Mouse (Mus musculus) lung, adult 2 months (tissue): ENCODE measurements around the gene Med19.

Source experiments
- CTCF ChIP-seq: fragments of 200-500 bp; IDR thresholded peaks from 2 replicates; pipeline ENCODE4 v1.5.1; 2011; ENCODE audit warnings: mild to moderate bottlenecking, low read length, control low read depth; ENCODE audit not compliant: insufficient read depth
- POLR2A ChIP-seq: fragments of 200-500 bp; IDR thresholded peaks from 2 replicates; pipeline ENCODE4 v1.6.1; 2011; ENCODE audit warnings: low read depth, mild to moderate bottlenecking, control low read depth, low read length, borderline replicate concordance; ENCODE audit errors: extremely low read depth

GRCm38 (mm10) chr2:84682605-84683183 lies 4.5 kb downstream of the Med19 start:
- no peak for TF ChIP-seq CTCF
- no peak for TF ChIP-seq POLR2A
